Mouse (Mus musculus) thymus, adult 18-20 months (tissue): ENCODE data around the gene Ucp3.

ENCODE experiments used
- DNase-seq, 2 experiments: peaks; one replicate each; pipeline ENCODE4 v3.0.0; 2022; ENCODE audit warnings: mixed read lengths in 2 of 2

Gene Ucp3

DNA sequence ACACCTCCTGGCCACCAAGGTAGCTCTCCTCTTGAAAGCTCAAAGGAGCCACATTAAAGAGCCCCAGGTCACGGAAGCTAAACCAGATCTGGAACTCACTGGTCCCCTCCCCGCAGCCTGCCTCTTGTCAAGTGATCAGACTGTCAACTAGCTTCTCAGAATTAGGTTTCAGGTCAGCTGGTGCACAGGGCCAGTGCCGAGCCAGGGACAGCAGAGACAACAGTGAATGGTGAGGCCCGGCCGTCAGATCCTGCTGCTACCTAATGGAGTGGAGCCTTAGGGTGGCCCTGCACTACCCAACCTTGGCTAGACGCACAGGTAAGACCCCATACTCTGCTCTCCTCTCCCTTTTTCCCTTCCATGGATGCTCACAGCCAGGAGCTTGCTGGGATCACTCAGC, at the start of gene Ucp3:
Gene Ucp3, plus strand, starts transcription at position 214 of the 400 bp plus-strand sequence.
- no peak for DNase-seq

DNA sequence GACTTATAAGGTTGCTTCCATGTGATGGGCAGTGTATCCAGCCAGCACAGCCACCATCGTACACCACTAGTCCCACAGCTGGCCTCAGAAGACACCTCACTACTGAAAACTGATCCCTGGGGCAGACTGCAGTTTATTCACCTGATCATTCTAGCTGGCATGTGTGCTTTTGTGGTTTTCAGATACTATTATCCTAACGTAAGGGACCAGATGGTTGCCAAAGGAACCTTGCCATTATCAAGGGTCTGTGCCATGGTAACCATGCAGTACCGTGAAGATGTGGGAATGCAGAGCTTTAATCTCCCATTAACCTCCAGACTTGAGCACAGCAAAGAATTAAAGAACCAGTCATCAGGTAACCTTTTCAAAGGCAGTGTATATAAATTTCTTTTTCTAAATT, 47.0 kb upstream of the Ucp3 start:
- no peak for DNase-seq

DNA sequence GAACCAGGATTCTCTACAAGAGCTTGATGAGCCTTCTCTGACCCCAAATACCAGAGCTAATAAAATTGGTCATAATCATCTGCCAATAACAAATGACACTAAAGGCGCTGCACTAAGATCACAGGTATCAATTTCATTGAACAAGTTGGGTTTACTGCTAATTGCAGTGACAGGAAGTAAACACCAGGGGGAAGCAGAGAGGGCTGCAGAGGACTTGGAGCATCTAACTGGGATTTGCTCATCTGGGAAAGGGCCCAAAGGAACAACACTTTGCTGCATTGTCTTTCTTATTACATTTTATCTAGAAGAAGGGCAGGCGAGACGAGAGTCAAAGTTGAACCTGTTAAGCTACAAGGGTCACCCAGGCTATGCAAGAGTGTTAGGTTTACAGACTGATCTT, 43.7 kb upstream of the Ucp3 start:
- peak; percentile 9 to 12 for DNase-seq

DNA sequence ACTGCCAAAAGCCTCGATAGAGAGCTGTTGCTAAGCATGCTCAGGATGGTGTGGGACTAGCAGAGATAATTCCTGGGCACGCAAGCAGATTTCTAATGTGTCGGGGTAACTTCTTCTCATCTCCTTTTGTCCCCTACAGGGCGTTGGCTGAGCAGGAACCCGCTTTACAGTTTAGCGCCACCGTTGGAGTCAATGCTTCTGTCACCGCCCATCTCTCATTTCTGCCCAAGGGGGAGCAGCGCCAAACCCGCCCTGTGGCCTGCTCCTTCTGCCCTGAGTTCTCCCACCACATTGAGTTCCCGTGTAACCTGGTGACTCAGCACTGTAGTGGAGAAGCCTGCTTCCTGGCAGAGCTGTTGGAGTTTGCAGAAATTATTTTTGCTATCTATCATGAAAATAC, 42.9 kb upstream of the Ucp3 start:
- DNase-seq = no peak

DNA sequence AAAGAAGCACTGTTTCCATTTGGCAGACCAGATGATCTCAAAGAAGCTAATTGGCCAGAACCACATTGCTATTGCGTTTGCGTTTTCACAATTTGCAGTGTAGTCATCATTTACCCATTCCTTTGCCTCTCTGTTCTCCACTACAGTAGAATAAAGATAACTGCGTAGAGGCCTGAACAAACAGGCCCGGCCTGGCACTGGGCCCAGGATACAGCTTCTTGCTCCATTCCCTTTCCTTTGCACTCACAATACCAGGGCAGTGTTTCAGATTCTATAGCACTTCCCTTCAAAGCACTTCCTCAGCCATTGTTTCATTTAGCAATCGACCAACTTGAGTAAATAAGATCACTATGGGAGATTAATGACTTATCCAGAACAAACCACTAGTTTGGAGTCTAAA, 41.7 kb upstream of the Ucp3 start:
- no peak for DNase-seq

DNA sequence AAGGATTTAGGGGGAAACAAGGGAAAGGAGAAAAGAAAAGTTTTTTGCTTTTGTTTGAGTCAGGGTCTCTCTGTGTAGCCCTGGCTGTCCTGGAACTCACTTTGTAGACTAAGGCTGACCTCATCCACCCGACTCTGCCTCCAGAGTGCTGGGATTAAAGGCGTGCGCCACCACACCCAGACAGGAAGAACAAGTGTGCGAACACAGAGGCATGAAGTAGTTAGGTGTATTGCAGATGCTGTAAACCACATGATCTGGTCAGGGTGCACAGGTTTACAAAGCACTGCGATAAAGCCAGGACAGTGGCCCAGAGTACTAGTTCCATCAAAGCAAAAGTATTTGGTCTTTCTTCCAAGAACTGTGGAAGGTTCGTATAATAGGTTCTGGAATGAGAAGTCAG, 39.5 kb upstream of the Ucp3 start:
- DNase-seq = no peak

DNA sequence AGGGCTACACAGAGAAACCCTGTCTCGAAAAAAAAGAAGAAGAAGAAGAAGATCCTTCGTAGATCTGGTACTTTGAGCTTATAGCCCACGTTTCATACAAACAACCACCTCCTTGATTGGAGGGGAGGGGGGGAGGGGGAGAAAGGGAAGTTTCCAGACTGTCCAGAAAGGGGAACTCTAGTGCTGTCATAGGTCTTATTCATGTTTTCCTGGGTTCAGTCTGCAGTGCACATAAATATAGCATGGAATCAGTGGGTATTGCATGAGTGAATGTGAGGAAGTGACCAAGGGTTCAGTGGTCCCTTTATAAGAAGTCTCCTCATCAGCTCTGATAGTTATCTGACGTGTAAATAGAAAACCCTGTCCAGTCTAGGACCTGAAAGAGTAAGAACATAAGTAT, 29.1 kb upstream of the Ucp3 start:
- DNase-seq = no peak

DNA sequence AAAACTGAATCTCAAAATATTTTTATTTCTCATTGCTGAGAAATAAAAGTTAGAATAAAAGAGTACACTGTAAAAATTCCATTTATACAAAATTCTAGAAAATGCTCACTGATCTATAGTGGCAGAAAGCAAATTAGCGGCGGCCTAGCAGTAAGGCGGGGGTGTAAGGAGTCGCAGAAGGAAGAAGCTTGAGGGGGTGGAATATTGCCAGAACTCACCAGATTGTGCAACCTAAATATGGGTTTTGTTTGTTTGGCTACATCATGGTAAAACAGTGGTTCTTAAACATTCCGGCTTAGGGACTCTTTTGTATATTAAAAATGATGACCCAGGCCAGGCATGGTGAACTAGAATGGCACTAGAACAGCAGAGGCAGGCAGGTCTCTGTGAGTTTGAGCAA, 26.5 kb upstream of the Ucp3 start:
- DNase-seq = no peak

DNA sequence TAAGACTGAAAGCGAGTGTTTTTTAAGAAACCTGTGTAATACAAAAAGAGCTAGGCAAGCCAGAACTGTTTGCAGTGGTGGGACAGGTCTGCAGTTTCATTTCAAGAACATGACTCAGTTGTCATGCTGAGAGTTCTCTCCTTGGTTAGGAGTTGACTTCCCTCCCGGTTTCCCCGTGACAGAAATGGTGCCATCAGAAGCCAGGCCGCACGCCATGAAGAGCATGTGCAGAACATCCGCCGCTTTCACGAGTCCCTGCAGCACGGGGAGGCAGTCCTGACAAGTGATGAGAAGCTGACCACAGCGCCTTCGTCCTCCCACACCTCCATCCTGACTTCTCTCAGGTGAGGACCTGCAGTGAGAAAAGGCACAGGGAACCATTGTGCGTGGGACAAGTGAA, 24.3 kb upstream of the Ucp3 start:
- no peak for DNase-seq

DNA sequence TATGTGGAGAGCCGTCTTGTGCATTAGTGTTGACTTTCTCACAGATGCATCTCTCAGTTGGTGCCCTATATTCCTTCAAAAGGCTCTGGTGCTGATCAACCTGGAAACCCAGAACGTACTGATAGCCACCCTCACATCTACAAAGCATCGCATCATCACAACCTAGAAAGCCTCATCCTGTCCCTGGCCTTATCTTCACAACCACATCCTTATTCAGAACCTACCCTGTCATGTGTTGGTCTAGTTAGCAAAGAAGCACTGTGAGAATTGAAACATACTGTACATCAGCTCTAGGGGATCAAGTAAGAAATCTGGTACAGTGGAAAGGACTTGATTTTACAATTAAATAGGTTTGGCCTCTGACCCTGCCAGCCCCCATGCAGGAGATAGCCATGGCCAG, 23.8 kb upstream of the Ucp3 start:
- DNase-seq = no peak

DNA sequence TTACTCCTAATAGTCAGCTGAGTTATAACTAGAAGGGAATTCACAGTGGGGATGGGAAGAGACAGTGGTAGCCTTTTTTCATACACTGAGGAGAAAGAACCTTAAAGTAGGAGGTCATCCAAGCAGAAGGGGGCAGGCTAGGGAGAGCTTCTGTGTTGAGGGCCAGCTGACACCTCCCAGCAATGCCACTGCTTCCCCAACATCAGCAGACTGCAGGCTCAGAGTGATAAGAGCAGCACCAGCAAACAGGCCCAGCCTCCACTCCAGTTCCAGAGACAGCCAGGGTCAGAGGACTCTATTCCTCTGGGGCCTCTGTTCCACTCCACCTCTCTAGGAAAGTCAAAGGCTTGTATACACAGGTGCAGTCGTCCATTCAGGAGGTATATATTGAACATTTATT, 14.6 kb upstream of the Ucp3 start:
- DNase-seq = no peak

DNA sequence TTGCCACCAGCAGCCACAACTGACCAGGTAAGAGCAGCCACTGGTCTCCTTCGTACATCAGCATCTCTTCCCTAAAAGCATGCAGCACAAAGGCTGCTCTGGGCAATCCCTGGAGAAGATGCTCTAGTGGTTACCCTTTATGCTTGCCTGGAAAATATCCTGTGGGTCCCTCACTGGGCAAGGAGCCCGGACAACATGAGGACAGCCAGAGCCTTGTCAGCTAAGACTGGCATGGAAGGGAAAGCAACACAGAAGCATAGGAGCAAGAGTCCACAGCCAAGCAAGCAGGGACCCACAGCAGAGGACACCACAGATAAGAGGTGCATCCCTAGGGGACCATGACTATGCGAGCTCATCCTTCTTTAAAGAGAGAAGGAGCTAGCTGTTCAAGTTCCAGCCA, 12.9 kb upstream of the Ucp3 start:
- DNase-seq = no peak

DNA sequence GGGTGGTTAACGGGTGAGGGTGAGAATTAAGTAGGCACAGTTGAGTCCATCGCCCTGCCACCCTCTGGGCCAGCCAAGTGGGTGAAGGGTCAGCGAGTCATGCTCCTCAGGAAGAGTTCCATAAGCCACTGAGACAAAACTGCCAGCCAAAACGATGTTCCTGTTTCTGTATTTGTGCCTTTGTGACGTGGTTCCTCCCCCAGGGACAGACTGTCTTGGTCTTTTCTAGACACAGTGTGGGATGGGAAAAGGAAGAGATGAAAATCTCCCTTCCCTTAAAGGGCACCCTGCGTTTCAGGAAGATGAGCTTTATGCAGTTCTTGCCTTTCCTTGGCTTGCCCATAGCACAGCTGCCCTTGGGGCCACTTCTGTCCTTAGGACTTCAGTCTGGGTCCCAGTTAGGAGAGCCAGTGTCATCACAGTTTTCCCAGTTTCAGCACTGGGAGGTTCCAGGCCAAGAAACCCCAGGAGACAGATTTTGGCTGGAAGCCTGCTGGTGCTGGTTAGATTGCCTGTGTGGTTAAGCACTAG, 11.1 kb upstream of the Ucp3 start:
- no peak for DNase-seq

DNA sequence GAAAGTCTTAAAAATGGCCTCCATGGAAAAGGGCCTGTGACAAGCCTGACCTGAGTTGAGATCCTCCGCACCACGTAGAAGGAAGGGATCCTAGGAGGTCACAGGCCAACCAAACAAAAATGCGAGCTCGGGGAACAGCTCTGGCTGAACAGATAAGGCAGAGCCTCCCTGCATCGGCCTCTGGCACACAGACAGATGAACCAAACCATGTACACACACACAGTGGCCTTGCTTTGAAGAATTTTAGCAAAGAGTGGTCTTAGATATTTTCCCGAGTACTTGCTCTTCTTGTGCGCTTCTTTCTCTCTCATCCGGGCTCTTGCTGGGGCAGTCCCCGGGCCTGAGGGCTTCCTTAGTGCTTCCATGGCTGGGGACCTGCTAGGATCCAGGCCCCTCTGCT, 9.6 kb upstream of the Ucp3 start:
- no peak for DNase-seq

DNA sequence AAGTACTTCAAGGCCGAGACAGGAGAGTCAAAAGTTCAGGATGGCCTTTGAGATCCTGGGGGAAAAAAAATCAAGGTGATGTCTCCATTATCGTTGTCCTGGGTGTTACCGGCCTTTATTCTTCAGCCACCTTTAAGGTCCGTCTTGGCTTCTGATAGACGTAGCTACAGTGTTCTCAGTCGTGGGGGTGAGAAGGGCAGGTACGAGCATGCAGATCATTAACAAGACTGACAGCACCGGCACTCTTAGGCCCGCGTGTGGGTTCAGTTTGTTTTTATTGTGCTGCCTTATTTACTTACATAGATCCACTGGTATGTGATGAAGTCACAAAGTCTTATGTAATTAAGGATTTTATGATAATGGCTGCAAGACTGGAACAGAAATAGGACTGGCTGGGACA, 9.0 kb upstream of the Ucp3 start:
- DNase-seq = no peak

DNA sequence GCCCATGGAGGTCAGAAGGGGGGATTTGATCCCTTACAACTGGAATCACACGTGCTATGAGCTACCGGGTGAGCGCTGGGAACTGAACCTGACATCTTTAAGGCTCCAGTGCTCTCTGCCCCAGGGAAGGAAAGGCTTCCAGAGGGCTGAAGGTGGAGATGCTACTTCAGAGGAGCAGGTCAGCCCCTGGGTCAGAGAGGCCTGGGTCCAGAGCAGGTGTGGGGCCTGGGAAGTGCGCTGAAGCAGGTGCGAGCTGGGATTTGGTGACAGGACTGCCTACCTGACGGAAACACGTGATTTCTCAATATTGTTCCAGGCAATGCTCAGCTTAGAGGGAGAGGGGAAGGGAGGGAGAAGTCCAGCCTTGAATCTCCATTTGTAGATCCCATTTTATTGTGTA, 8.5 kb upstream of the Ucp3 start:
- no peak for DNase-seq

DNA sequence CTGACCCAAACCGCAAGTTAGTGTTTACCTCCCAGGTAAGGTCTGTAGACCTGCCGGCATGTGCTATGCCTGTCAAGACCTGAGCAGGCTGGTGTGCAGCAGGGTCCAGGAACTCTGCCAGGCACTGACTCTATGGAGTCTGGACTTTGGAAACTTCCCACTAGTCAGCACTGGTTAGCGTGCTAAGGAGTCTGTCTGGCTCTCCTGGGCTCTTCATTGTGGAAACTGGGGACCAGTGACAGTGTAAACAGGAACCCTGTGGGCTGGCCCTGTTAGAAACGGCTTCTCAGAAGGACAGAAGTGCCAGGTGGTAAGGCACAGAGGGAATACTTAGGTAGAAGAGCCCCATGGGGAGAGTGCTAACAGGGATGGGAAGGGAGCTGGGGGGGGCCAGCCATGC, 7.5 kb upstream of the Ucp3 start:
- DNase-seq = no peak

DNA sequence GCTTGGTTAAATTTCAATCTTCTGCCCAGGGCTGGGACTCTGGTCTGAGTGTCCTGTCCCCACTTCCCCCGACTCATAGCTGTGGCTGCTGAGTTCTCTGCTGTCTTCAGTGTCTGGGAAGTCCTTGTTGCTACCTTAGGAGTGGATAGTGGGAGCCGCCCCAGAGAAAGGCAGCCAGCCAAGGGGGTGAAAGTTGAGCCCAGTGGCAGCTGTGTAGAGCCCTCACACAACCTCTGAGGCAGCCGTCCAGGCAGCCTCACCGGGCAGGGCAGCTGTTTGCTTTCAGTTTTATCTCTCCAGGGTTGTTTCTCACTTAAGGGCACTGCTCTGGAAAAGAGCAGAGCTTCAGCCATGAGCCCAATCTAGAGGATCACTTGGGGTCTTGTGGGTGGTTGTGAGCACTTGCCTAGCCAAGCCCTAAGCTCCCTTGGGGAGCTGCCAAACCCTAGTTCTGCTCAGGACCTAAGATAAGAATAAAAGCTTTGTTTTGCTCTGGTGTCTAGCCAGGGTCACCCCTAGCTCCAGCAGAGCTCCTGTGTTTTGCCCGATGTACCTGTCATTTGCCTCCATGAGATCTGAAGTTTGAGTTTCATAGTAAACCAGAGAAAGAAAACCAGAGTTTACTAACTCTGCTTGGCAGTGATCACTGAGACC, 7.0 kb upstream of the Ucp3 start:
- DNase-seq = no peak

DNA sequence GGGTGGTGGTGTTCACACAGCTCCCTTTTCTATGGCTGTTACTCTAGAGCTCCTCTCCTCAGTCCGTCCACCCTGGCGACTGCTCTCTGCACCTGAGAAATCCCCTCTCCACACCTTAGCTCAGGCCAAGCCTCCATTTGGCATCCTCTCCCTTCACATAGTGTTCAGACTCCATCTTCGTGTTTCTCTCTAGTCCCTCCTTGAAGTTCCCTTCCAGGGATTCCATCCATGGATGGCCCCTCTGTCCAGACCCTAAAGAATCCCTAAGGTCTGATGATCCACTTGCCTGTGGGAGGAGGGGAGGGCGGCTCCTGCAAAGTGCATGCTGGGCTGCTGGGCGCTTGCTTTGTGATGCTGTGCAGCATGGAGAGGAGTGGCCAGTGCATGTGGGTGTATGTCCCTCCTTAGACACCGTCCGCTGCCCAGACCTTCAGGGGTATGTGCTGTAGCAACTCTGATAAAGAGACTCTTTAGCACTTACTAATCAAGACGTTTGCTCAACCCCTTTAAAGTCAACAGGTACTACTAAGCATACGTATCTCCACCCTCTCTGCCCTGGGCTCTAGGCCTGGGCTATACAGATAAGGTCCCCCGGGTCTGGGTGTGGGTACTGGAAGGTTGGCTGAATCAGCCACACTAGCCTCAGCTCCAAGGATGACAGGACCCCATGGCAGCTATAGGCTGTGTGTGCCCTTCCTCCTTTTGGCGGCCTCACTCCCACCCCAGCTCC, 5.8 kb upstream of the Ucp3 start:
- DNase-seq = no peak

DNA sequence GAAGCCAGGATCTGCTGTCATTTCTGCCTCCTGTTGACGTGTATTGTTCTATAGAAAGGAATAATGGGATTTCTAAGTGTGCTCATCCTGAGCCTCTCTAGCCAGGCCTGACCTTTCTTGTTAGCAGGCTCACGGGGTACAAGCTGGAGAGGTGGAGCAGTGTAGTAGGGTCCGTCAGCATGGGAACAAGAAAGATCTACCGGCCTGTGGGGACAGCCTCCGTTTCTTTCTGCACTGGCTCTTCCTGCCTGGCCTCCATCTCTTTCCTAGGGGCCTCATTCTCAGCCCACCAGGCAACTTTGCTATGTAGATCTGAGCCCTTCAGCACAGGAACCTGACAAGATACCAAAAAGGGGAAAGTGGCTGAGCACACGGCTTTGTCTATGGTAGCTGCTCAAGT, 4.0 kb upstream of the Ucp3 start:
- DNase-seq = no peak

DNA sequence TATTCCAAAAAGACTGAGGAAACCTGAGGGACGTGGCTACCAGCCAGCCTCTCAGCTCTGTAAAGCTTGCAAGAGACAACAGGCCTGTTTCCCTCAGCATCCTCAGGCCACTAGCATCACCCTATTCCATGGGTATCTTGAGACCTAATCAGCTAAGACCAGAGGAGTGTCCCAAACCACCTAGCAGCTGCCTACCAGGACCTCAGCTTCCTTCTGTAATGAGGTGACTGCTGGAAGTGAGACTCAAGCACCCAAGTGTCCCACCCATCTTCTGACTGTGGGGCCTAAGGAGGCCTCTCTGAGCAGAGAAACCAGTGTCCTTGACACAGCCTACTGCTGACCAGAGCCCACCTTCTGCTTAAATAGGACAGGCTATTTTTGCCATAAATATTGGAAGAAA, 3.3 kb upstream of the Ucp3 start:
- DNase-seq = no peak

DNA sequence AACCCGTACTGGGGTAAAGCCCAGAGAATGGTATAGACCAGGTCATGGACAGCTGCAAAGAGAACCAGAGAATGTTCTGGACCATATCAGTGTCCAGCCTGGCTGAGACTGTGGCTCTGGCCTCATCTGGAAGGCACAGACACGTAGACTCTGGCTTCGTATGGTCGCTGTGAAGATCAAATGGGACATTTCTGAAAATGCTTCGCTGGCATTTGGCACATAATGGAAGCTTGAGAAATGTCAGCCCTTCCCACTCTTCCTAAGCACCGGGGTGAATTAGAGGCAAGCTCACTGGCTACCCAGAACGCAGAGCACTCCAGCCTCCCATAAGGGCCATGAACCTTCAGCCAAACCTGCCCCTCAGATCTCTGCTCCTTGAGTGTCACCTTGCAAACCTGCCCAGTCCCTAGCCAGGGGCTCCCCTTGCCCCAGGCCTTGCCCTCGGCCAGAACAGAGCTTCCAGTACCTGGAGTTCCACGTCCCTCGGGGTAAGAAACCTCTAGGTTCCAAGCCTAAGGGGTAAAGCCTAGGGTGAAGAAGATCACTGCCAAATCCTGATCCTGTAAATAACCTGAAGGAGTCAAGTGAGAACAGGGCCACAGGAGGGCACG, 1.9 kb upstream of the Ucp3 start:
- DNase-seq = no peak

DNA sequence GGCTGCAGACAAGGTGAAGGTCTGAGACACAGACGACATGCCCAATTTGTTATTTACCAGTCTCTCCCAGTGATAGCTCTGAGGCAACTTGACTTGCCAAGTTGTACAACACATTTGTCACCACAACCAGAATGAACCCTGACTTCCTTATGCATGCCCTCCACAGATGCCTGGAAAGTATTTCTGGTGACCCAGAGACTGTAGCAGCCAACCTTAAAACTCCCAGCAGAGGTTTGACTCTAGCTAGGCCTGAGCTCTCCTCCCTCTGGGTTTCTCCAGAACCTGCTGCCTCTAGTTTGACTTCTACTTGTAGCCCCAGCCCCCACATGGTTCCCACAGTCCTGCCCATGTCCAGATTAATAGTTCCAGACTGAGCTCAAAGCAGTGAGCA, 1.4 kb upstream of the Ucp3 start:
- no peak for DNase-seq

DNA sequence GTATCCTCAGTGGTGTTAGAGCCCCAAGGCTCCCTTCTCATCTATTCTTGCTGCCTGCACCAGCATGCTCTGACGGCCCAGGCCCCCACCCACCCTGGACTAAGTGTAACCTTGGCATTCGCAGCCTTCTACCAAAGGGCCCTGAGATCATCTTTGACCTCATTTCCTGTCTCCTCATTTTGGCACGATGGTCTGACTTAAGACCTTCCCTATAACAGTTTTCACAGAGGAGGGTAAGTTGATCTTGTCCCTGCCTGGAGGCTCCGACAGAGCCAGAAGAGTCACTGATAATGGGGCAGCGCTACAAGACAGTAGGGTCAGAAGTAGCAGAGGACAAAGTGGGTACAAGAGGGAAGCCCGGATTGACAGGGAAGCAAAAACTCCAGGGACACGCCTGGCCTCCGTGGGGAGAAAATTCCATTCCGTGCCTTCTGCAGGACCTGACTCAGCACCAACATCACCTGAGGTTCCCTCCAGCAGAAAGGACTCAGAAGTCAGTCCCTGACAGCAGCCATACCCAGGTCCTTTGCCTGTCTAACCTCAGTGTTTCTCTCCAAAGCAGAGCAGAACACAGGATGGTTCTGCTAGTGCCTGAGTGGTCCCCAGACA, 1.2 kb downstream of the Ucp3 start:
- no peak for DNase-seq
